Mouse (Mus musculus) urinary bladder, postnatal 10 days (tissue): ENCODE results near the gene Mfsd13b.

ENCODE experiments used
- DNase-seq: peaks from one replicate; pipeline ENCODE4 v3.0.0; 2022; ENCODE audit warnings: low spot score

Mfsd13b gene

GRCm38 (mm10) chr7:121044251-121044650, 61.9 kb downstream of the Mfsd13b start:
- DNase-seq = no peak

- no peak for DNase-seq
Measured at GRCm38 (mm10) chr7:121045671-121046453, 63.6 kb downstream of the Mfsd13b start.

- DNase-seq = no peak
Measured at GRCm38 (mm10) chr7:121047624-121048023, 65.3 kb downstream of the Mfsd13b start.

GRCm38 (mm10) chr7:121053071-121053470, 70.8 kb downstream of the Mfsd13b start:
- DNase-seq = no peak

- DNase-seq = no peak
Measured at GRCm38 (mm10) chr7:121059477-121060218, 77.3 kb downstream of the Mfsd13b start.

- no peak for DNase-seq
Measured at GRCm38 (mm10) chr7:121064309-121064708, 82.0 kb downstream of the Mfsd13b start.
